Mouse (Mus musculus): Measurements from ENCODE around the gene Fkbp11. TPM values are rescaled to one million over a fixed set of nuclear protein-coding genes. Genes with fewer than 3 reads are reported as not detected.
A peak's percentile ranks its signal among the peaks of the same experiment; 100 is the strongest.

Fkbp11 gene
- polyA plus RNA-seq, 1 experiment: 28.9 TPM

DNA sequence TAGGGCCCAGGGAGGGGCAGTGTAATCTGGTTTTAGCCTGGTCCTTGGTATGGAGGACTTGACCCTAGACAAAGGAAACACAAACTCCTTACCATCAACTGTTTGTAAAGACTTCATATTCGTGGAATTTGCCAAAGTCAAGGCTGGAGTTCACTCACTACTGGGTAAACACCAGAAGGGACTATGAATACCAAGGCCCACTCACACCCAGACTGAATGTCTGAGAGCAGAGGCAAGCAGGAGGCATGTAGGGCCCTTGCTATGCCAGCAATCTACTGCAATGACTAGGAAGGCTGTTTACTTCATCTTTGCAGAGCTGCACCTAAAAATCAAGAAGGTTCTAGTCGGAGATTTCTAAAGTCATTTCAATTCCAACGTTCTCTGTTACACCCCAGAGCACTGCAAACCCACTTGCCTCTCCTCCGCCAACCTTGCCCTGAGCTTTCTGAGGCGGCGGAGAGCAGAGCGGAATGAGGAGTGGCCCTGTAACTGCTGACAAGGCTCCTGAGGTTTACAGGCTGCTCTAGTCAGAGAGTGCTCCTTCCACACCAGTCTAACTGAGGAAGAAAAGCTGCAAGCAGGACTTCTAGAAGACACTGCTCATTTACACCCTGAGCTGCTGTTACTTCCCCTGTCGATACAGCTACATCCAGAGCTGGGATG, 14.9 kb upstream of the Fkbp11 start:
- 65% methylated on average over 8 of the region's 8 CpGs for WGBS
- DNase-seq (ENCODE audit: low read depth, low spot score): no peak

DNA sequence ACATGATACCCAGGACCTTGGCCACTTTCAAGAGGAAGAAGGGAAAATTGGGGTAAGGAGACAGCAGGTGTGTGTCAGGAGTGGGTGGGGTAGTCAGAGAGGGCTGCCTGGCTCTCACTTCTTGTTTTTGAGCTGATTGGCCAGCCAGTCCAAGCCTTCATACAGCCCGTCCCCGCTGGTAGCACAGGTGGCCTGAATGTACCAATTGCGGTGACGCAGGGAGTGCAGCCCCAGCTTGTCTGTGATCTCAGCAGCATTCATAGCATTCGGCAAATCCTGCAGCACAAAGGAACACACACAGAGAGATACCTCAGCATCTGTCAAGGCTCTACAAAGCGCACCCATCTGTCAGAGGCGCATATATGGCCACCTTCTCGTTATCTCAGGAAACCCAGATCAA, 12.2 kb upstream of the Fkbp11 start:
- DNase-seq (ENCODE audit: low read depth, low spot score): no peak
- WGBS: 90% methylated on average over 8 of the region's 8 CpGs

DNA sequence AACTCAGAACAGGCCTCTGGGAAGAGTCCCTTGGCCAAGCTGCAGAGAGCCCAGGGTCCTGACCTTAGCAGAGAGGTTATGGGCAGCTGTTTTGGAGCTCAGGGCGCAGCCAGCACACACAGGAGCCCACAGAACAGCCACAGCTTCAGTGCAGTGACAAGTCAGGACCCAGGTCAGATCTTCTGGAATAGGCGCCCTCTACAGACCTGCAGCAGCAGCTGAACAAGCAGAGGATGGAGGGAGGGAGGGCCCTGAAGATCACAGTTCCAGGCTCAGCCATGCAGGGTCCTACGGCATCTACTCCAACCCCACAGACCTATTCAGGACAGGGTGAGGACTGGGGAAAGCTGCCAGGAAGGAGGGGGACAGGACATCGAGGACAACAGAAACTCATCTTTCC, 10.8 kb upstream of the Fkbp11 start:
- DNase-seq (ENCODE audit: low read depth, low spot score): no peak
- 75% methylated on average over 4 of the region's 4 CpGs for WGBS

DNA sequence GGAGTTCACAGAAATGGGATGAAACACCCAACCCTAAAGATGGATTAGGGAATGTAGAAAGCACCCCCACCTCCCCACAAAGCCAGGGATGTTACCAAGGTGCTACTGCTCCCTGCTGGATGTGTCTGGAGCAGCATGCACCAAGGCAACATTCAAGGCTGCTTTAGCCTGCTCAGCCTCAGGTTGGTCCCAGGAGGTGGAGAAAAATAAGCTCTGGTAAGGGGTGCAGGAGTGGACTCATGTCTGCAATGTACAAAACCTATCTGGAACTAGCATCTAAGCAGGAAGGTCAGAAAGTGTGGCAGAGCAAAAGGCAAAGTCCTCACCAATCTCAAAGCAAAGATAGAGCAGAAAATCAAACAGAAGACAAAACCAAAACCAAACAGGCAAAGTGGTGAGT, 9.9 kb upstream of the Fkbp11 start:
- no peak for DNase-seq (ENCODE audit: low read depth, low spot score)

DNA sequence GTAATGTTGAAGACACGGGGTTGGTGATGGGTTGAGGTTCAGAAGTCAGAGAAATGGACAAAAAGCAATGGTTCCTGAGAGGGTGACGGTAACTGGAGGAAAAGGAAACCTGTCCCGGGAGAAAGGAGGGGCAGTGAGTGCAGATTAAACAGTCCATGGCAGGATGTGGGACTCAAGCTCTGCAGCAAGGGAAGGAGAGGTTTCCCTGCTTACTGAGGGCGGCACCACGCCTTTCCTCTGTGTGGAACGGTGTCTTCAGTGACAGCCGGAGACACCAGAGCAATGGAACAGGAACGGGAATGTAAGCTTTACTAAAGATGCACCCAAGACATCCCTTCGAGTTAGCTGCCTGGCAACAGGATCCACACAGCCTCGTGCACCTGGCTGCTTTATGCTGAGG, 8.5 kb upstream of the Fkbp11 start:
- no peak for DNase-seq (ENCODE audit: low read depth, low spot score)
- 83% methylated on average over 10 of the region's 10 CpGs for WGBS

DNA sequence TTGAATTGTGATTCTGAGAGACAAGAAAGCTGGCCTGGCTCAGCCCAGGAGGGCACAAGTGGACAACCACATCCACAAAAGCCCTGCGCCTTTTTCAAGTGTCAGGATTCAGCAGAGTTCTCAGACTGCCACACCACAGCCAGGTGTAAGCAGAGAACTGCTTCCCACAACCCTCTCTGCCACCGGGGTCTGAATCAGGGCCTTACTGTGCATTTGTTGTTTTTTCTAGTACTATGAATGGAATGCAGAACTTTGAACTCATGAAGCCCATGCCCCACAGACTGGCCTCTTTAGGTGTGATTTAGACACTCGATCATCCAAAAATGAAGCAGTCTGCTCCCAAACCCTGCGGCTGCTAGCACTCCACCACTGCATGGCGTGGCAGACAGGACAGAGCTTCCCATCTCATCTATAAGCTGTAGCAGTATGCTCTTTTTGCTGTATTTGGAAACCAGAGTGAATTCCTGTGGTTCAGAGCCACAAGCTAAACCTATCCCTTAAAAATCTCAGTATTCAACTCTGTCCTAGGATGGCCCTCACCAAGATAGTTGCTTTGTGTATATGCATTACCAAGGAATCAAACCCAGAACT, 6.1 kb upstream of the Fkbp11 start:
- DNase-seq (ENCODE audit: low read depth, low spot score): no peak
- 70% methylated on average over 5 of the region's 5 CpGs for WGBS

DNA sequence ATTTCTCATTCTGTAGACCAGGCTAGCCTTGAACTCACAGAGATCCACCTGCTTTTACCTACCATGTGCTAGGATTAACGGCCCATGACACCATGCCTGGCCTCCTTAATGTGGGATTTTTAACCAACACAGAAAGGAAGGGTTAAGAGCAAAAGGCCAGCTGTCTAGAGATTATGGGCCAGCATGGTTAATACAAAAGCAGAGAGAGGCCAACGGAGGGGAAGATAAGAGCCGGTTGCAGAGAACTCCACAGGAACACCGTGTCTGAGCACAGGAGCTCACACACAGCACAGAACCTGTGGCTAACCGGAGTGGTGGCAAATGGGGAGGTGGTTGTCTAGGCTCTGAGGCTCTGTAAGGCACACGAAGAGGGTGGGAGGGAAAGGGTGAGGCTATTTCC, 5.4 kb upstream of the Fkbp11 start:
- no peak for DNase-seq (ENCODE audit: low read depth, low spot score)
- 59% methylated on average over 6 of the region's 6 CpGs for WGBS

DNA sequence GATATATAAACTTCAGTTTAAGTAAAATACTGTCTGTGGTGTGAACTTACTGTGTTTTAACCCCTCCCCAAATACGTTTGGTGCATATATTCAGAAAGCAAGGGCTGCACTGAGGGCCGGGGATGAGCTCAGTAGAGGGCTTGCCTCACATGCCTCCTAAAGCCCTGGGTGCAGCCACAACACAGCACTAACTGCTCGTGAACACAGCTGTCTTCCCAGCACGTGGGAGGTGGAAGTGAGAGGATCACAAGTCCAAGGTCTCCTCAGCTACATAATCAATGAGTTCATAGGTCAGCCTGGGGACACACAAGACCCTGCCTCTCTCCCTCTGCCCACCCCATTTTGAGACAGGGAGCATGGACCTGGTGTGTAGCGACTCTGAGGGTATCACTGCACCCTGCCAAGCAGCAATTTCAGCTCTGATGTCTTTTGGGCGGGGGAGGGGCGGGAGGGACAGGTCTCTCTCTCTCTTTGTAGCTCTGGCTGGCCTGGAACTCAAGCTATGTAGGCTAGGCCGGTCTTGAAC, 4.1 kb upstream of the Fkbp11 start:
- DNase-seq (ENCODE audit: low read depth, low spot score): no peak
- WGBS: 56% methylated on average over 8 of the region's 8 CpGs

DNA sequence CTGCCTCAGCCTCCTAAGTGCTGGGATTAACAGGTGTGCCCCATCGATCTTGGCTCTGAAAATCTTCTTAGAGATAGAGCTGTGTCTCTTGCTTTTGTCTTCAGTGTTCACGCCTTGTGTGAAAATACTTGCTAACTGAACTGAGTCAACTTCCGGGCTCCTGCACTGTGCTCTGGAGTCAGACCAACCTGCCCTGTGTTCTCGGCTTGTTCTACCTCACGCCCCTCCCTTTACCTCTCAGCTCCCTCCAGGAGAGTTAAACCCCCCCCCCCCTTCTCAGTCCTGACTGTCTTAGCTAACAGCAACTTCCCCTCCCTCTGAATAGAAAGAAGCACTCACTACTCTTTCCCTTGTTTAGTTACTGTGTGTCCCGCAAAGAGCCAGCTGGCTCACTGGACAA, 2.8 kb upstream of the Fkbp11 start:
- WGBS: 46% methylated on average over 6 of the region's 6 CpGs
- DNase-seq (ENCODE audit: low read depth, low spot score): no peak

DNA sequence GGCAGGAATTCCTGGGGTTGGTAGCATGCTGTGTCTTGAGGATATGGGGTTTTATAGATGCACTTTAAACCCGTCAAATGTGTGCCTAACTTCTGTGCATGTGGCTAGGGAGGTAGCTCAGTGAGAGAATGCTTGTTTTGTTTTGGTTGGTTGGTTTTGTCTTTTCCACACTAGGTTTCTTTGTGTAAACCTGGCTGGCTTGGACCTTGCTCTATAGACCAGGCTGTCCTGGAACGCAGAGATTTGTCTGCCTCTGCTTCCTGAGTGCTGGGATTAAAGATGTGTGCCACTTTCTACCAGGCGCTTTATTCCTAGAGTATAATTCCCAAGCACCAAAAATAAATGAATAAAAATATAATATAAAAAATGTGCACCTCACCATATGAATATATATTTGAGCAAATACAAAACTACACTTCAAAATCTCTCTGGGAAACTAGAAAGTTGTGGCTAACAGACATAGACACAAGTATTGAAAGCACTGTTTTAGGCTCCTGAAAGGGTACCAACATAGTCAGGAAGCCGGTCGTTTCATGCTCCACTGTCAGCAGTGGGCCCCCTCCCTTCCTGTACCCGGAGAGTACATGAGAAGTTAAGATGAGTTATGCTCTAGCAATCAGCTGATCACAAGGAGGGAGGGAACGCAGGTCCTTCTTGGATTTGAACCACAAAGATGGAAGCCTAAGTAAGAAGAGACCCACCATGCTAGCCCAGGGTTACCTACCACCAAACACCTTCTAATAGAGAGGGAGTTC, 2.0 kb upstream of the Fkbp11 start:
- 50% methylated on average over 7 of the region's 7 CpGs for WGBS
- DNase-seq (ENCODE audit: low read depth, low spot score): no peak

DNA sequence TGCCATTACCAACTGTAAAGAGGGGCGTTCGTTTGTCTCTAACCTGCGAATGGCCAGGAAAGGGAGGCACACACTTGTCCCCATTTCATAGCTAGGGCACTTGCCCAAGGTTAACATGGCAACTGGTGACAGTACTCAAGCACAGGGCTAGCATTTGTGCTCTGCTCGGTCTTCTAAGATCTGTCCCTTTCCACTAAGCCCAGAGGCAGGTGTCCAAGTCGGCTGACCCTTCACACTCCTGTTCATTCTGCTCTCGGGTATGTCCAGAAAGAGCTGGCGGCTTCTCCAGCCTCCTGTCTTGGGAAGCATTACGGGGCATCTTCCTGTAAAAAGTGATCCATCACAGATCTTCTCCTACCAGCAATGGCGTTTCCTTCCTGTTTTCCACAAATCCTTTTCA, 368 bp upstream of the Fkbp11 start:
- 29% methylated on average over 9 of the region's 9 CpGs for WGBS
- no peak for DNase-seq (ENCODE audit: low read depth, low spot score)

DNA sequence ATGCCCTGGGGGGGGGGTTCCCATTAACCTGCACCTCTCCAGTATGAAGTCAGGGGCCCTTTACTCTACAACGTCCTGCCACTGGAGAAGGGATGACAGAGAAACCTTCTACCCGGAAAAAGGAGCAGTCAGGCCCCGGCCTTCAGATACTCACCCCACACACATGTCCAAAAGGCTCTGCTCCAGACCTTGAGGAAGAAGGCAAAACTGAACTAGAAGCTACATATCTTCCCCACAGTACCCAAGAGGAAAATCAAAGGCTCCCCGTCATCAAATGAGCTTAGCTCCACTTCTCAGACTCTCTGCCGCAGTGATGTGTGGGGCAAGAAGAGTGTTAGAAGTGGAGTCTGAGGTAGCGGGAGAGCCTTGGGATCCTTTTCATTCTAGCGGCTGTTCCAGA, 1.3 kb downstream of the Fkbp11 start:
- no peak for DNase-seq (ENCODE audit: low read depth, low spot score)
- WGBS: 75% methylated on average over 7 of the region's 7 CpGs

DNA sequence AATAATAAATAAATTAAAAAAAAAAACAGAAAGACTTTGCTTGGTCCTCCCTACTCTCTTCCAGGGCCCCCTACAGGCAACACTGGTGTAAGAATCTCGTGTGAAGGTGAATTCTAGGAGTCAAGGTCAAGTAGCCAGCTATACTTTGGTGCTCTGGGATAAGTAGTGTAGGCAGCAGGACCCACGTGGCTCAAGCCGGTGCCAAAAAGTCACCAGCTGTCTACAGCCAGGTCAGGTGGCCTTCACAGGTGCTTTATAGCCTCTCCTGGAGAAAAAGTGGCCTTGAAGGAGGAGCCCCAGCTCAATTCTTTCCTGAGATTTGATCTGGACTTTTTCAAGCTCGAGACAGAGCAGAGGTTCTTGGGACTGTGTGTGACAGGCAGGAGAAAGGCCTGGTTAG, 1.9 kb downstream of the Fkbp11 start:
- WGBS: 79% methylated on average over 4 of the region's 4 CpGs
- DNase-seq (ENCODE audit: low read depth, low spot score): no peak

DNA sequence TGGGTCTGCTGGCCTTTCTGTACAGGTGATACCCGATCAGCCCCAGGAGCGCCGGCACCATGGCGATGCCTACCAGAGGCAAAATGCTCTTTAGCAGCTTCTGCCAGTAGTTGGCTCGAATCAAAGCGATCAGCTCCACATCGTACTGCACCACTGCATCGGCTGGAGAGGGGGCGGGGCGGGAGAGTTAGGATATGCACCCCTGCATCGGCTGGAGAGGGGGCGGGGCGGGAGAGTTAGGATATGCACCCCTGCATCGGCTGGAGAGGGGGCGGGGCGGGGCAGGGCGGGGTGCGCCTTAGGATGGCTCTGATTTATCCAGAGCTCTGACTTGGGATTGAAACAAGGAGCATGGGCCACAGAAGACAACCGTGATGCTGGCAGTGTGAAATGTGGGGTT, 3.6 kb downstream of the Fkbp11 start:
- no peak for DNase-seq (ENCODE audit: low read depth, low spot score)
- 28% methylated on average over 19 of the region's 19 CpGs for WGBS

DNA sequence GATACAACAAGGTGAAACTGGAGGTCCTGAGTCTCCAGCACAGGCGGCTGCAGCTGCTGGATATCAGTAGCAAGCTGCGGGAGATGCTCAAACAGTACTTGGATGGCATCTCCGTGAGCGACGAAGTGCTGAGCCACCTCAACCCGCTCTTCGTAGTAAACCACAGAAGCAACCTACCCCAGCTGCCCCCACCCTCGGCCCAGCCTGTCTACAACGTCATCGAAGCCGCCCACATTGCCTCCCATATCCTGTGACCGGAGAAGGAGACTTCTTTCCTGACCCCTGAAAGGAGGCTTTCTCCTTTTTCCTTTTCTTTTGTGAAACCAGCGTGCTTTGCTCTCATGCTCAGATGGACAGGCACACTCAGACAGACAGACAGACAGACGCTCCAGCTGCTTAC, 5.1 kb downstream of the Fkbp11 start:
- no peak for DNase-seq (ENCODE audit: low read depth, low spot score)
- WGBS: 62% methylated on average over 14 of the region's 14 CpGs

DNA sequence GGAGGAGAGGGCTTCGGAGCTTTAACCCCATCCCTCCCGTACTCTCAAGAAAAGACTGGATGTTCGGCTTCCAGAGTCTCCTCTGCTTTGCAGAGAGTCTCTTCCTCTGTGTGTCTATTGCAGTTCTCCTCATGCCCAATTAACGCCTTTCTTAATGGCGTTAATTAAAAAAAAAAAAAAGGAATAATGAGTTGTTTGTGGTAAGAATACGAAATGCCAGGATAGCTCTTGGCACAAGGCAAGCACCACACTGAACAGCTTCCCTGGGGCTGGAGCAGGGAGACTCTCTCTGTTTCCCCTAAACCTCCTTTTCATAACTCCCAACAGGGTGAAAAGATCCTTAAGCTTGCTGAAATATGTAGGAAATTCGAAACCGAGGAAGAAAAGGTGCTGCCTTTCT, 5.8 kb downstream of the Fkbp11 start:
- WGBS: 86% methylated on average over 8 of the region's 8 CpGs
- no peak for DNase-seq (ENCODE audit: low read depth, low spot score)

DNA sequence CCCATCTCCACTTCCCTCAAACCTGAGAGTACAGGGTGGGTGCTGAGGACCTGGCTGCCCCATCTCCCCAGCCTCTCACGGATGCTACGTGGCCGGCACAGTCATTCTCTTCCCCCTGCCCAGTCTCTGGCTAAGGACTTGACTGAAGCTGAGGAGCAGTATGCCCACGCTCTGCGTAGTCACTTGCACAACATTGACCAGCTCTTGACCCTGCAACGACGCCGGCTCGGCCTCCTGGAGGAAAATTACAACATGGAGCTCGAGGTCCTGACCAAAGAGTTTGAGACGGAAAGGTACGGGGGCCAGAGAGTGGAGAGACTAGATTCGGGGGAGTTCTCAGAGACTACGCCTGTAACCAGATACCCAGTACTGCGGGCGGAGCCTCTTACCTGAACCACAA, 10.7 kb downstream of the Fkbp11 start:
- DNase-seq (ENCODE audit: low read depth, low spot score): no peak
- 57% methylated on average over 16 of the region's 16 CpGs for WGBS

DNA sequence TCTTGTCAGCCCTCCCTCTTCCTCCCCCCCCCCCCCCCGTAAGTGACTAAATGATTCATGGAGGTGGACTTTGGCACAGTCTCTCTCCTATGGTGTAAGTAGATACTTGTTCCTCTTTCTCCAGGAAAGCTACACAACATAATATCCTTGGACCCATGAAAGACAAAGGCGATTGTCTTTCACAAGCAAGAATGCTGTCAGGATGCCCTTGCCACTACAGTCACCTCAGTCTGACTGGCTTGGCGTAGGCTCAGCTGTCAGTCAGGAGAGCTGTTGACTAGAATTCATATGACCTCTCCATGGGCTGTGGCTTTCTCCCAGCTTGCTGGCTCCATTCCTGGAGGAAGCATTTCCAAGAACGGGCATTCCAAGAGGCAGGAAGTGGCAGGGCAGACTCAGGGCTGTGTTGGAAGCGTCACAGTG, 13.8 kb downstream of the Fkbp11 start:
- 18% methylated on average over 5 of the region's 5 CpGs for WGBS
- peak; percentile 28 for DNase-seq (ENCODE audit: low read depth, low spot score)

DNA sequence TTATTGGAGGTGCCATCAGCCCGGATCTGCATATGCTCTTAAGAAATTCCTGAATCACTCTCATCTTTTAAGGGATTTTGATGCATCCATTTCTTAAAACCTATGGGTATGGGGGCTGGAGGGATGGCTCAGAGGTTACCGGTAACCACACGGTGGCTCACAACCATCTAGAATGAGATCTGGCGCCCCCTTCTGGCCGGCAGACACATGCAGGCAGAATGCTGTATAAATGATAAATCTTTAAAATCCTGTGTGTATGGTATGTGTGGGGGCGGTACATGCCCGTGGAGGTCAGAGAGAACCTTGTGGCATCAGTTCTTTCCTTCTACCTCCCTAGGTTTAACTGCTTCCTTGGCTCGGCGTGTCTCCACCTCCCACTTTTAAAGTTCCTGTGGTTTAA, 17.6 kb downstream of the Fkbp11 start:
- 17% methylated on average over 9 of the region's 9 CpGs for WGBS
- no peak for DNase-seq (ENCODE audit: low read depth, low spot score)

DNA sequence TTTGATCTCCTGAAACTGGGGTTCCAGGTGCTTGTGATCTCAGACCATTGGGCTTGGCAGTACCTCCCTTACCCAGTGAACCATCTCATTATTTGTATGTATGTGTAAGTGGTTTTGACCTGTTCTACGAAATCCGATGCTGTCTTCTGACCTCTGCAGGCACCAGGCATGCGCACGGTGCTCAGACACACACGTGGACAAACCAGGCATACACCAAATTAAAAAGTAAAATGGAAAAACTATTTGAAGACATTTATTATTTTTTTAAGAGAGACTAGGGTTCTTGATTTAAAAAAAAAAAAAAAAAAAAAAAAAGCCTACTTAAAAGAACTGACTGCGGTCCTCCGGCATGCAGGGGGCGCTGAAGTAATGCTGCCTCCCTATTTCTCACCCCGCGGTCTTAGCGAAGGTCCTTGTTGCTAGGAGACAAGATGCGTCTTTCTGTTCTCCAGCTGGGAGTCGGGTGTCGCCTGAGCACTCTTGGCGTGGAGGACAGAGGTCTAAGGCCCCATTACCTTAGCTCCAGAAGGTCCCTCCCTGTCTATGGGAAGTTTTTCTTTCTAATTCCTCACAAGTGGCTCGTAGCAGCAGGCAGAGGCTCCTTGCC, 20.1 kb downstream of the Fkbp11 start, which contains the start of gene Ccdc65:
Gene Ccdc65 (plus strand): TSS at position 442 of the 607 bp plus-strand sequence.
- 17% methylated on average over 16 of the region's 16 CpGs for WGBS
- DNase-seq (ENCODE audit: low read depth, low spot score): peak; percentile 80

DNA sequence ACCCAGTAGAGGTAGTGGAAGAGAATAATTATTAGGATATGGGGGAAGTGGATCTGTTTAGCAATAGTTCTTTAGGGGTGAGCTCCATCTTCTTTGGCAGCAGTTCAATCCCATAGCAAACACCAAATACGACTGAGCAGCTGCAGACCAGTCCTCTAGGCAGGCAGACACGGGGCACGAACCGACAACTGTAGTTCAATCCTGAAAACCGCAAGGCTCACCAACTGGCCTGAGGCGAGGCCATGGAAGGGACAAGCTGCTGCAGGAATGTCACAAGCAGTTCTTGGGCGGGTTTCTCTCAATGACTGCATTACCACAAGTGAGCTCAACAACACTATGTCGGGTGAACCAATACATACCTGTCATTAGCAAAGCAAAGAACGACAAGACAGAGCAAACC, 23.7 kb downstream of the Fkbp11 start:
- 46% methylated on average over 9 of the region's 9 CpGs for WGBS
- DNase-seq (ENCODE audit: low read depth, low spot score): no peak
